Mouse (Mus musculus): Measurements from ENCODE around the gene Myh11. TPM values are rescaled to one million over a fixed set of nuclear protein-coding genes. Genes with fewer than 3 reads are reported as not detected.

Gene Myh11
- polyA plus RNA-seq, 1 experiment from 2014 or later: 15.1 TPM

GRCm38 (mm10) chr16:14185516-14185915 is 105.7 kb downstream of the Myh11 start:
- H3K4me1 ChIP-seq (ENCODE audit: insufficient read depth, low read depth, low read length): no peaks in the 10 kb centered on the region

GRCm38 (mm10) chr16:14183856-14184255 is 107.3 kb downstream of the Myh11 start:
- Histone ChIP-seq H3K27me3 (replicated peaks; ENCODE audit: insufficient read depth, low read length) (no peaks in the 10 kb centered on the region), H3K4me2 (replicated peaks; ENCODE audit: low read depth, low read length) (no peak overlapping the region), H3K9ac (replicated peaks; ENCODE audit: low read depth) (no peak overlapping the region), H3K27ac (ENCODE audit: low read length) (no peak overlapping the region), H3K36me3 (ENCODE audit: insufficient read depth, low read length) (peaks cover 25% of the 10 kb centered on the region; the same call in 1 of the 2 replicates), H3K9me3 (ENCODE audit: low read length) (no peaks in the 10 kb centered on the region), H3K4me1 (ENCODE audit: insufficient read depth, low read depth, low read length) (no peaks in the 10 kb centered on the region), H3K4me3 (ENCODE audit: low read depth, low read length) (no peak overlapping the region)
- no peak for ATAC-seq
- 48% methylated on average over 1 of the region's 1 CpGs for WGBS
- TF ChIP-seq EP300 (IDR thresholded peaks at IDR 0.05) (no peak), CTCF (IDR thresholded peaks at IDR 0.05) (no peak)
- no peak for DNase-seq (ENCODE audit: low spot score)

More at GRCm38 (mm10) chr16:14185516-14185915, 105.7 kb downstream of the Myh11 start:
- 93% methylated on average over 5 of the region's 5 CpGs for WGBS
- Histone ChIP-seq H3K27ac (ENCODE audit: low read length) (no peak overlapping the region), H3K9me3 (ENCODE audit: low read length) (no peaks in the 10 kb centered on the region), H3K9ac (replicated peaks; ENCODE audit: low read depth) (no peak overlapping the region), H3K4me3 (ENCODE audit: low read depth, low read length) (no peak overlapping the region), H3K4me2 (replicated peaks; ENCODE audit: low read depth, low read length) (no peak overlapping the region), H3K27me3 (replicated peaks; ENCODE audit: insufficient read depth, low read length) (no peaks in the 10 kb centered on the region), H3K36me3 (ENCODE audit: insufficient read depth, low read length) (peaks cover 35% of the 10 kb centered on the region)
- ATAC-seq (no peak), DNase-seq (ENCODE audit: low spot score) (no peak)
- TF ChIP-seq EP300 (IDR thresholded peaks at IDR 0.05) (no peak), CTCF (IDR thresholded peaks at IDR 0.05) (no peak)

GRCm38 (mm10) chr16:14182360-14182759 is 108.8 kb downstream of the Myh11 start:
- no peaks in the 10 kb centered on the region for H3K9me3 ChIP-seq (ENCODE audit: low read length)
- no peak for TF ChIP-seq EP300 (IDR thresholded peaks at IDR 0.05)
- no peaks in the 10 kb centered on the region for H3K4me1 ChIP-seq (ENCODE audit: insufficient read depth, low read depth, low read length)
- H3K27ac ChIP-seq (ENCODE audit: low read length): no peak overlapping the region
- ATAC-seq (no peak), DNase-seq (ENCODE audit: low spot score) (no peak)
- H3K4me3 ChIP-seq (ENCODE audit: low read depth, low read length): no peak overlapping the region
- no peaks in the 10 kb centered on the region for H3K27me3 ChIP-seq (replicated peaks; ENCODE audit: insufficient read depth, low read length)
- no peak overlapping the region for H3K9ac ChIP-seq (replicated peaks; ENCODE audit: low read depth)
- WGBS: 79% methylated on average over 5 of the region's 5 CpGs
- peaks cover 22% of the 10 kb centered on the region for H3K36me3 ChIP-seq (ENCODE audit: insufficient read depth, low read length)
- no peak overlapping the region for H3K4me2 ChIP-seq (replicated peaks; ENCODE audit: low read depth, low read length)

GRCm38 (mm10) chr16:14180163-14180733 is 110.9 kb downstream of the Myh11 start:
- Histone ChIP-seq H3K4me2 (replicated peaks; ENCODE audit: low read depth, low read length) (no peak overlapping the region), H3K9ac (replicated peaks; ENCODE audit: low read depth) (no peak overlapping the region), H3K9me3 (ENCODE audit: low read length) (no peaks in the 10 kb centered on the region), H3K4me3 (ENCODE audit: low read depth, low read length) (no peak overlapping the region), H3K4me1 (ENCODE audit: insufficient read depth, low read depth, low read length) (no peaks in the 10 kb centered on the region), H3K36me3 (ENCODE audit: insufficient read depth, low read length) (peaks cover 22% of the 10 kb centered on the region), H3K27me3 (replicated peaks; ENCODE audit: insufficient read depth, low read length) (no peaks in the 10 kb centered on the region), H3K27ac (ENCODE audit: low read length) (no peak overlapping the region)
- ATAC-seq (peak; percentile 73), DNase-seq (ENCODE audit: low spot score) (peak; percentile 30)
- TF ChIP-seq EP300 (IDR thresholded peaks at IDR 0.05) (peak; percentile 93), CTCF (IDR thresholded peaks at IDR 0.05) (no peak)
- WGBS: 77% methylated on average over 6 of the region's 6 CpGs

GRCm38 (mm10) chr16:14178041-14178440 is 113.1 kb downstream of the Myh11 start:
- H3K4me2 ChIP-seq (replicated peaks; ENCODE audit: low read depth, low read length): no peak overlapping the region
- H3K27ac ChIP-seq (ENCODE audit: low read length): no peak overlapping the region
- no peak for TF ChIP-seq EP300 (IDR thresholded peaks at IDR 0.05)
- TF ChIP-seq CTCF (IDR thresholded peaks at IDR 0.05): no peak
- H3K9me3 ChIP-seq (ENCODE audit: low read length): no peaks in the 10 kb centered on the region
- no peaks in the 10 kb centered on the region for H3K27me3 ChIP-seq (replicated peaks; ENCODE audit: insufficient read depth, low read length)
- no peak overlapping the region for H3K9ac ChIP-seq (replicated peaks; ENCODE audit: low read depth)
- no peaks in the 10 kb centered on the region for H3K4me1 ChIP-seq (ENCODE audit: insufficient read depth, low read depth, low read length)
- H3K4me3 ChIP-seq (ENCODE audit: low read depth, low read length): no peak overlapping the region
- WGBS: 53% methylated on average over 3 of the region's 3 CpGs
- ATAC-seq: no peak
- DNase-seq (ENCODE audit: low spot score): no peak
- H3K36me3 ChIP-seq (ENCODE audit: insufficient read depth, low read length): peaks cover 20% of the 10 kb centered on the region

GRCm38 (mm10) chr16:14169706-14170105 is 121.5 kb downstream of the Myh11 start:
- Histone ChIP-seq H3K27me3 (replicated peaks; ENCODE audit: insufficient read depth, low read length) (no peaks in the 10 kb centered on the region), H3K9ac (replicated peaks; ENCODE audit: low read depth) (no peak overlapping the region), H3K4me2 (replicated peaks; ENCODE audit: low read depth, low read length) (no peak overlapping the region), H3K4me3 (ENCODE audit: low read depth, low read length) (no peak overlapping the region), H3K36me3 (ENCODE audit: insufficient read depth, low read length) (peaks cover 17% of the 10 kb centered on the region), H3K4me1 (ENCODE audit: insufficient read depth, low read depth, low read length) (no peaks in the 10 kb centered on the region), H3K9me3 (ENCODE audit: low read length) (no peaks in the 10 kb centered on the region), H3K27ac (ENCODE audit: low read length) (no peak overlapping the region)
- 87% methylated on average over 1 of the region's 1 CpGs for WGBS
- ATAC-seq (no peak), DNase-seq (ENCODE audit: low spot score) (no peak)
- TF ChIP-seq CTCF (IDR thresholded peaks at IDR 0.05) (no peak), EP300 (IDR thresholded peaks at IDR 0.05) (no peak)

- TF ChIP-seq CTCF (IDR thresholded peaks at IDR 0.05): no peak
- no peak for TF ChIP-seq EP300 (IDR thresholded peaks at IDR 0.05)
- 77% methylated on average over 4 of the region's 4 CpGs for WGBS
These were observed 124.7 kb downstream of the Myh11 start for GRCm38 (mm10) chr16:14166490-14166889.

More at GRCm38 (mm10) chr16:14166490-14166889, 124.7 kb downstream of the Myh11 start:
- H3K4me1 ChIP-seq (ENCODE audit: insufficient read depth, low read depth, low read length): peaks cover 8% of the 10 kb centered on the region; the same call in 1 of the 2 replicates
- H3K9me3 ChIP-seq (ENCODE audit: low read length): no peaks in the 10 kb centered on the region
- no peak overlapping the region for H3K27ac ChIP-seq (ENCODE audit: low read length)
- H3K4me3 ChIP-seq (ENCODE audit: low read depth, low read length): no peak overlapping the region
- DNase-seq (ENCODE audit: low spot score) (no peak), ATAC-seq (no peak)
- H3K4me2 ChIP-seq (replicated peaks; ENCODE audit: low read depth, low read length): no peak overlapping the region
- H3K36me3 ChIP-seq (ENCODE audit: insufficient read depth, low read length): no peaks in the 10 kb centered on the region; the same call in 1 of the 2 replicates
- H3K9ac ChIP-seq (replicated peaks; ENCODE audit: low read depth): no peak overlapping the region
- no peaks in the 10 kb centered on the region for H3K27me3 ChIP-seq (replicated peaks; ENCODE audit: insufficient read depth, low read length)
